Mouse (Mus musculus) megakaryocyte-erythroid progenitor cell, adult 5-6 weeks (primary cell): ENCODE data around the gene Suclg2. TPM values are rescaled to one million over a fixed set of nuclear protein-coding genes. Genes with fewer than 3 reads are reported as not detected.

Experiments
- ATAC-seq: replicated peaks from 2 replicates; pipeline ENCODE4 v1.8.0; 2016; ENCODE audit warnings: mild to moderate bottlenecking, inconsistent platforms; ENCODE audit not compliant: severe bottlenecking, poor library complexity, low FRiP score, low TSS enrichment
- total RNA-seq, 2 experiments: library from RNA; stranded (forward) in 1 of 2; stranded (reverse) in 1 of 2; fragments of 200-1000, 215-1000 nt in 1 of 2; fragments of >200 nt in 1 of 2; fragmentation: Nextera tagmentation in 1 of 2; gene quantifications; 2 replicates each; pipeline ENCODE4 v1.2.3; 2014 to 2017

Gene Suclg2
- total RNA-seq, 2 experiments from 2014 or later: 54.7 to 103 TPM

DNA sequence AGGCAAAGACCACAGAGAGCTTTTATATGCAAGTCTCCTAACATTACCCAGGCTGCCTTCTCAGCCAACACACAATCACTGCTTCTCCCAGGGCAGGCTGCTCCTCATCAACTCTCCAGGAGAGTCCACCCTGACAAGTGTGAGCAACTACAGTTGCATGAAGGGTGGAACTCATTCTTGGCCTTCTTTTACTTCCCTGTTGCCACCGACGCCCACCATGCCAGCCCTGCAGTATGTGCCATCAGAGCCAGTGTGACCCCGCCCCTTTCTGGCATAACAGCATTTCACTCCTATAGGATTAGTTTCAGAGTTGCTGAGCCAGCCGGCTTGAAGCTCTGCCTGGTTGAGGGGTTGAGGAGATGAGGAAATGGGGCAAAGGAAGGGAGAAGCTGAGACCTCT is 138.8 kb downstream of the Suclg2 start:
- ATAC-seq: no peak

DNA sequence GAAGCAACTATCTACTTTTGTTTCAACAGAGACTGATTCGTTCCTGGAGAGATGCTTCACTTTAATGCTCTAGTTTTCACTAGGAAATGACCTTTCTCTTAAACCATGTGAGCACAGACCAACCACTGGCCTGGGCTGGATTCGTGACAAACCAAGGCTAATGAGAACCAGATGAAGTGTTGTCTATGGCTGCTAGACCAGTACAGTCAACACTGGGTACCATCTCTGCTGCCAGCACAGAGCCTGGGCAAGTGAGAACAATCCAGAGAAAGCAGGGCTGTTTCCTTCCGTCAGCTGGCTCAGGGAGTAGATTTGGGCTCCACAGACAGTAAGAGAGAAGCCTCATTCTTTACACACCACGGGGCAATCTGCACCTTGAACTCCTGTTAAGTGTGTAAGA is 143.1 kb downstream of the Suclg2 start:
- ATAC-seq: no peak

DNA sequence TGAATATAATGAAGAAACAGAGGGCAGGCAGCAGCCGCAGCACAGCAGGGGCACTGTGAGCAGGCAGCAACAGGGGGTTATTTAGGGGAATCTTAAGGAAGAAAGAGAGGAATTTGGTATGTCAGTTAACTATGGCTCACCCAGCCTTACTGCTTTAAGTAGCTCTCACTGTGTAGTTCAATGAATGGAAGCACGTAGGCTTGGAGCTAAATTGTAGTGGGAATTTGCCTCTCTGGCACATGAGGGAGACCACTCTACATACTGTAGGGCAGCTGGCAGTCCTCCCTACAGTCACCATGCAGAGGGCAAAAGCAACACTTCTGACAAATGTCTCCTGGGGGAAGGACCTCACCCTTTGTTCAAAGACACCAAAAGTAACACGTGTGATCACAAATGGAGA is 143.7 kb downstream of the Suclg2 start:
- no peak for ATAC-seq

DNA sequence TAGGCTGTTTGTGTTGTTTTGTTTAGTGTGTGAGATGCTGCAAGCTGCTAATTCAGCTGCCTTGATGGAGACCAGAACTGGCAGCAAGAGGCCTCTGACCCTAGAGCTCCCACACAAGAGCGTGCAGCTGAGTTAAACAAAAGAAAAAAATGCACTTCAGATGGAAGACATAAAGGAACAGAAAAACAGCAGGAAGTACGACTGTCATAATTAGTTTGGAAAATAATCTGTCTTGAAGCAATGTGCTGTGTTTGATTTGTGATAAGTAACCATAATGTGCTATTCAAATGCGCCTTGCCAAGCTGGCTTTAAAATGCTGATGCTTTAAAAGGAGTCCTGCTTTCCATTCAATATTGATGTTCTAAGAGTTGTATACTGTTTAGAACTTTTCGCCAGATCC is 144.2 kb downstream of the Suclg2 start:
- ATAC-seq: 0 out of 2 replicates have a peak, but pooled peaks have one; percentile 19

DNA sequence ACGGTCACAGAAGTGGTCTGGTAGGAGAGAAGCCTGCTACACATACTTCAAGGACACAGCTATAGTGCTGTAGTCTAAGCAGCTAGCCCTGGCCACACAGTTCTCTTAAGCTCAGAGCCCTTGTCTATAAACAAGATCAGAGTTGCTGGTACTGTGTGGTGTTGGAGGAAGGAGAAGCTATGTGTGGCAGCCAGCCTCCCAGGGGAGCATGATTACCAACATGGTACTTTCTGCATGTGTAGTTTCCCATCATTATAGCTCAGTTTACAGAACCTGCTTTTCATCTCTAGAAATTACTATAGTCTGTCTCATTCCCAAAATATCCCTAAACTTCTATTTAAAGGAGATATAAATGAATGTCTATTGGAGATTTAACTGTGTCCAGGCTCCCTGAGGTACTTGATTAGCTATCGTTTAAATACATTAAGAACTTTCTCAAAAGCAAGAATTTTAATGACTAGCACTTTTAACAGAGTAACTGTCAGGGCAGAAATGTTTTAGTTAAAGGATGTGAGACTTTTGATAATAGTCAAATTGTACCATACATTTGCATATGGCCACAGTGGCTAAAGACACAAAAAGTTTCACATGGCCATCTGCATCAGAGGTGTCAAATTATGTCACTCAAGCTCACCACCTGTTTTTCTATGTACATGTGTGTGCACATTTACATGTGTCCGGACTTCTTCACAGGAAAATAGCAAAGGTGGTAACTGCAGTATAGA is 145.4 kb downstream of the Suclg2 start:
- 0 out of 2 replicates have a peak, but pooled peaks have one; percentile 13 for ATAC-seq

DNA sequence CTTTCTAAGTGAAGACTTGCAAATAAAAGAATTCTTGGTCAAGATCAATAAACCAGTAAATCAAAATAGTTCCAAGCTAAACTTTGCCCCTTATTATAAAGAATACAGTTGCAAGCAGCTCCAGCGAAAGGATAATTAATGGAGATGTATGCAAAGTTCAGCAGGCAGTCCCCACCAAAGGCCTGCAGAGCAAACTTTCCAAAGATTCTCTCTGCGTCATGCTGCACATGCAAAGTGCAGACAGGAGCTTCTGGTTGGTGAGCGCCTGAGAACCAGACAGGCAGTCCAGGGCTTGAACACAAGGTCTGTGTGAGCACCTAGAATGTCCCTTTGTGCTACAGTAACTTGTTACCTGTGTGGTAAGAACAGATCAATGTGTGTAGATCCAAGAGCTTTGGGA is 147.0 kb downstream of the Suclg2 start:
- no peak for ATAC-seq

DNA sequence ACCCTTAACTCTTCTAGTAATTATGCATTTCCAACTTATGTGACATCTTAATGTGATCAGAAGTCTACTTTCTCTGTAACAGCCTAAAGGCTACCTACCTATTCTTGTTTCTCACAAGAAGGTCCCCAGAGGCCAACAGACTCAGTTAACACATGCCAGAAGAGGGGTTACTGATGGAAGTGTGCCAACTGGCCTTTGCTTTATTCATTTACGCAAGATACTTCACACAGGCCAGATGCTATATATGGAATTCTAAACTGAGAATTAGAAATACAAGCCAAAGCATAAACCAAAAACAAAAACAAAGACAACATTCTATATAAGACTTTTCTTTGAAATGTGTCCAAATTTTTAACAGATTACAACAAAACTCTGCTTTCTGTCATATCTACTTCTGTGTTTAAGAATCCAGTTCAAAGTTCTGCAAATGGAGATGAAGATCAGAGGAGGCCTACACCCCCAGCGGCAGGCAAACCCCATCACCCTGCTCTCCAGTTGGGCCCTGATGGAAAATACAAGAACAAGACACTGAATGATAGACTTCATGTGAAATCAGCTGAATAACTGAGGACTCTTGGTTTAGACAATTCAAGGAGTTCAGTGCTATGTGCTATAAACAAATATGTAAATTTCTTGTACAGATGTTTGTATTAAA is 155.1 kb downstream of the Suclg2 start:
- no peak for ATAC-seq

DNA sequence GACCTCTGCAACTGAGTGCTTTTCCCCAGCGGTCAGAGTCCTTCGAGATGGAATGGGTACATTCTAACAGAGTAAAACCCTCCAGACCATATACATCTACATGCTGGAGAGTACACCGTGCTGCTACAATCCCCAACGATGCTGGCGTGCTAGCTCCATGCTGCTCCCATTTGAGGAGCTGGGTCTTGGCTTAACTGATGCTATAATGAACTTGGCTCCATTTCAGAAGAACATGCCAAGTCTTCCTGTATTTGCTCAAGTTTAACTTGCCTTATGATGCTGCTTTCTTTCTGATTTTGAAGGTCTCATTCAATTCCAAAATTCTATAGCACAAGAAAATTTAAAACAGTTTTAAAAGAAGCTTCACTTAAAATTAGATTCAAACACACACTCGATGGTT is 162.3 kb downstream of the Suclg2 start:
- ATAC-seq: no peak

DNA sequence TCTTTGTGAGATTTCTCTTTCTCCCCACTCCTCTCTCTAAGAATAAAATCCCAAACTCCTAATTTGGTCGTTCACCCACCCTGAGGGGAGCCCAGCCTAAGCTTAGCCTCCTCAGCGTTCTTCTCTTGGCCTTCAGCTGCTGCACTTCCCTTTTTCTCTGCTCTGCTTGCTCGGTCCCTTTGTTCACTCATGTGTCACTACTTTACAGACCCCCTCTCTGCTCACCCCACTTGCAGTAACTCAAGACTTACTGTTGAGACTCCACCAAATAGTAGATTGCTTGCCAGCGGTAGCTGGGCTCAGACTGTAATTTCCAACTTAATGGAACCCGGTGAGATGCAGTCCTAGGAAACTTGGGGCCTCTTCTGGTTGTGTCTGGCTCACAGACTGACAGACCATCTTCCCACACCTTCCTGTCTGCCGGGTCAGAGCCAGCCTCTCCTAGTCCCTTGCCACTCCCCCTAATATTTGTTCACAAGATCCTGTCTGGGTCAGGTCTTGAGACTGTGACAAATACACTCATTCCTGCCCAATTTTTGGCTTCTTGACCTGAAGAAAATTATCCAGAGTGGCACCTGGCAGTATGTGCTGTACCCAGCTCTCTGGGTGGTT is 166.2 kb downstream of the Suclg2 start:
- ATAC-seq: no peak

DNA sequence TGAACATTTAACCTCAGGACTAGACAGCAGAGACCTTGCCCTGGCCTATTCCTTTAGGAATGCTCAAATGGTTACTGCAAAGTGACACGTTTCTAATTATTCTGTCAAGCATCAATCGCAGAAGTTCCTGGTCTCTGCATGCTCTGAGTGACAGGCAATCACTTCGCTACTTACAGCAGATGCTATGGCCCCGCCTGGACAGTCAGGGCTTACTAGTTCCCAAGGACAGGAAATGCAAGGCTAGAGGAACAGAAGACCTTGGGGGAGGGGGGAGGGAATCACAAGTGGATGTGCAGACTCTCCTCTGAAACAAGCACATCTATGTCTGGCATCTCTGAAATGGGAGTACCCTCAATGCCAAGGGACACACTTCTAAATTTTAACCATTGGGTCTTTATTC is 167.6 kb downstream of the Suclg2 start:
- no peak for ATAC-seq

DNA sequence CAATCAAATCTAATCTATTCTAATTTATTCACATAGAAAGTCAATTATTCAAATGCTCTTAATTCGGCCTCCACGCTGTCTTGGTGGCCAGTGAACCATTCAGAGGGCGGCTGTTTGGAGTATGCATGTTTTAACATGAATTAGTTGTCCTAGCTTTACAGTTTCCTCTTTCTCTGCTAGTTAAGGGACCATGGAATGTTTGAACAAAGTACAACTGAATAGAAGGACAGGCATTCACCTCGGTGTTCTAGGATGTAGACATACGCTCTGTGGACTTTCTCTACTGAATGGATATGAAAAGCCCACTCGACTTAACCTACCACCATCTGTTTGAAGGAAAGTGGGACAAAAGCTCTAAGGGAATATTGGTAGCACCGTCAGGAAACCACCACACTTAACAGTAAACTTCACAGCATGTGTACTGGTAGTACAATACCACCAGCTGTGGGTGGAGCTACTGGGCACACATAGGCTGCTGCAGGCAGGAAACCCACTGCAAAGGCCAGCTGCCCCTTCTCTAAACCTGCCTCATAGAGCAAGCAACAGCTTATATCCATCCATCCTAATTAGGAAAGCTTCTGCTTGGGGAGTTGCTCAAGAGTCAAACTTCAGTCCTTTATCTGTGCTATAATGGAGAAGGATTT is 172.3 kb downstream of the Suclg2 start:
- no peak for ATAC-seq

DNA sequence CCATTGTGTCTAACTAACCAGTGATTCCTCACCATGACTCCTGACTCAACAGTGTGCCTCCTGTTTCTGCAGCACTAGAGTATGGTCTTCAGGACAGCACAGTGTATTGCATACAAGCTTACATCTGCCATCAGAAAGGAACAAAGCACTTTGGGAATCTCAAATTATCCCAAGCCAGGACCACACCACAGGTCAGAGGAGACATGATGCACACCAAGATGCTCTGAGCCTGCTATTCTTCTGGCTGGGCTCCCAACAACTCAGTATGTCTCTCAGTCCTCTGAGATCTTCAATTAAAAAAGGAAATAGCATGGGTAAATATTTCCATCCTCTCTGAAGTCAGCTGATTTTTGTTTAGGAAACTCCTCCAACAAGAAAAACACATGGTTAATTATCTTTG is 172.9 kb downstream of the Suclg2 start:
- no peak for ATAC-seq

DNA sequence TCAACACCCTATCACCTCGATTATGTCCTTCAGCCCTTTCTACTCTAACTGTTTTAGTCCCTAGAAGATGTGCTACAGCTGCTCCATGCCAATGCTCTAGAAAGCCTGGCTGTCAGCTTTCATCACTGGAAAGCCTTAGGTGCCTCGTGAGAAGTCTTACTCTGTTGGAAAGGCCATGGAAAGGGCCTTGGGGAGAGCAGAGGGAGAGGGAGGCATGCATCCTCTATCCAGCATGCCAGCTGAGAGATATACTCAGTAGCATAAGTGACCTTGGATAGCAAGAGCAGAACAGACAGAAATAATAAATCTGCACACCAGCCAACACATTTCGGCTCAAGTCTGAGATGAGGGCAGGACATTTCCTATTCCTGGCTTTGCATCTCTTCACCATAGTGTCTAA is 173.3 kb downstream of the Suclg2 start:
- ATAC-seq: no peak

DNA sequence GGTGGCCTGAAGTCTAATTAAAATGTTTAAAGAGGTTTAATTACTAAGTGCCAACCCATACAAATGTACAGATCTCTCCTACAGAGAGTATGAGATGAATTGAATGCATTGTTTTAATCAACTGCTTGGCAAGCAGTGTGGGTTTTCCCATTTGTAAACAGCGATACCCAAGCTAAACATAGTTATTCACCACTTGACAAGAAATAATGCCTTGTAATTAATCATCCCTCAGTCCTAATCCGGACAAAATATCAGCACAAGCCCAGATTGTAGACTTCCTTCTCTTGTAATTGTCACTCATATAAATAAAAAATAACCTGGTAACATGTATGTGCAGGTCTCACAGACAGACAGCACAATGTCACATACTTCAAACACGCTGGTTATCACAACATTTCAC is 183.4 kb downstream of the Suclg2 start:
- ATAC-seq: no peak

DNA sequence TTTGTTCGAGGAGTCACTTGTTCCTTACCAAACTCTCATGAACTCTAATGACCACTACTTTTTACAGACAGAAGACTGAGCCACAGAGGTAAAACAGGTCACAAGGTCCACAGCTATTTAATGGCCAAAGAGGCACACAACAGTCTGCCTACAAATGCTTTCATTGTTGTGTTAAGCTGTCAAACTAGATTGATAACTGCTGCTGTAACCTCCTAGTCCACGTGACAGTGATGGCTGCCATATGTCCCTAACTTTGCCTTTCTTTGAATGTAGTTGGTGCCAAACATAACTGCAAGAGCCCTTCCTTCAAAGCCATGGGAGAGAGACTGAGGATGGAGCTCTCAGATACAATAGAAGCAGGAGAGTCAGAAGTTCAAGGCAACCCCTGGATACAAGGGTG is 198.8 kb downstream of the Suclg2 start:
- ATAC-seq: no peak

DNA sequence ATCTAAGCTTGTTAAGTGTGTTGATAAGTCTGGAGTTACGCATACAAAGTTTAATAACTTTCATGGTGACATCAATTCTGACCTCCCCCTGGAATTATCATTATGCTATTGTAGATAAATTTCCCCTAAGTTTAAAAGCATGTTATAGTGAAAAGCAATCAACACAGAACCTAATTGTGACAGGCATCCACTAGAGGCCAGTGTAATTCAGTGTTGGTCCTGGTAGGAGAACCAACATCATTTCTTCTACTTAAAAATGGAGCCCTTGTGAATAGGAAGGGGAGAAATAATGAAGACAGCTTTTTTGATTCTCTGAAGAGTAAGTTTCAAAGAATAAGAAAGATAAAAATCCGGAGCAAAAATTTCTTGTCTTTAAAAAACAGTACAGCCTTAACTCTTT is 200.2 kb downstream of the Suclg2 start:
- ATAC-seq: no peak

DNA sequence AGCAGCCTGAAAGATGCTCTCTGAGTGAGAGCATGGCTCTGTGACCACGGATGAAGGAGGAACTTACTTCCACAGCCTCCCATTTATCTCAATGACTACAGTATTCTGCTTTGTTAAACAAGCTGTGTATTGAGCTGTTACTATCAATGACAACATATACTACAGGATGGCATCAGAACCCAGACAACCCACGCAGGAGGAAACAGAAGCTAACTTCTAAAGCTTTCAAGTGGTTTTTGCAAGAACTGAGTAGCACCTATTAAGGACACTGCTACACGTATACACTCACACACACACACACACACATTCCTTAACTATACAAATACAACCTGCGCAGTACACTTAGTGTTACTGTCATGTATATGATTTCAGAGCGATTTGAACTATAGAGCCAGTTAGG is 202.9 kb downstream of the Suclg2 start:
- no peak for ATAC-seq

DNA sequence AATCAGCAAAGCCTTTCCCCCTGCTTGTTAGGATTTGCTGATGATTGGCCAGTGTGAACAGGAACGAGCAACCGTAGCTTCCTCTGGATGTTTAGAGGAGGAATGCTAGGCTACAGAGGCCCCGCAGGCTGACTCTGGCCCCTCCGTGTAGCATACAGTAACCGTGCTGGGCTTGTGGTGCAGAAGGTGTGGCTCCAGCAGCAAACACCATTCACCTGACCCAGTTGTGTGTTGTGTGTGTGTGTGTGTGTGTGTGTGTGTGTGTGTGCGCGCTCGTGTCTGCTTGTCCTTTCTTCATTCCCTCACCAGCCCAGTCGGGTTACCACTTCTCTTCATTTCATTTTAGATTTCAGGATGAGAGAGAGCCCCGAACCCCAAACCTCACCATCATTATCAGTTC is 203.9 kb downstream of the Suclg2 start:
- no peak for ATAC-seq

DNA sequence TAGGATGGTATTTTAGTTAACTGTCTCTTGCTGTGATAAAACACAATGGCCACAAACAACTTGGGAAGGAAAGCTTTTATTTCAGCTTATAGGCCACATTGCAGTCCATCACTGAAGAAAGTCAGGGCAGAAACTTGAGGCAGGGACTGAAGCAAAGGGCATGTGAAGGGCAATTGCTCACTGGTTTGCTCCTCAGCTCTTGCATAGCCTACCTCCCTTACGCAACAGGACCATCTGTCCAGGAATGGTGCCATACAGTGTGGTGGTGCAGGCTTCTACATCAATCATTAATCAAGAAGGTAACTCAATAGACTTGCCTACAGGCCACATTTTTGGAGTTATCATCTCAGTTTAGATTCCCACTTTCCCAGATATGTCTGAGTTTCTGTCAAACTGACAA is 206.9 kb downstream of the Suclg2 start:
- no peak for ATAC-seq

DNA sequence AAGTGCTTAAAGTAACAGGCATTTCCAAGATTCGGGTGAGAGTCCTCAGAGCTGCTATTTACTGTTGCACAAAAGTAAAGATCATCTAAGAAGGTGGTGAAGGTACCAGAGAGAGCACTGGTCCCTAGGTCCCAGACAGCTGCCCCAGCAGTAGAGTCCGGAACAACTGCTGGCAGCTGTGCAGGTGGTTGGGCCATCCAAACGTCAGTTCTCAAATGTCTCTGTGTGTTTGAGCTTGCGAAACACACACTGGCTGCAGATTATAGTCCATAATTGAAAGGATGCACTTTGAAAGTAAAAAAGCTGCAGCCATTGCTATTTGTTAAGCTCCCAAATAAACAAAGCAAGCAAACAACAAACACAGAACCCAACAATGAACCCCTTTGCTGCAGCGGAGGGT is 217.8 kb downstream of the Suclg2 start:
- ATAC-seq: no peak
